Mouse (Mus musculus) liver, embryonic 14.5 days (tissue): ENCODE data around the gene Dnaic1.

ENCODE experiments used
- CTCF ChIP-seq: IDR thresholded peaks from 2 replicates; pipeline ENCODE4 v1.5.1; 2016; ENCODE audit warnings: antibody characterized with exemption, low read depth, control low read depth
- EP300 ChIP-seq: IDR thresholded peaks from 2 replicates; pipeline ENCODE4 v1.6.1; 2016; ENCODE audit warnings: antibody characterized with exemption, low read depth

DNA sequence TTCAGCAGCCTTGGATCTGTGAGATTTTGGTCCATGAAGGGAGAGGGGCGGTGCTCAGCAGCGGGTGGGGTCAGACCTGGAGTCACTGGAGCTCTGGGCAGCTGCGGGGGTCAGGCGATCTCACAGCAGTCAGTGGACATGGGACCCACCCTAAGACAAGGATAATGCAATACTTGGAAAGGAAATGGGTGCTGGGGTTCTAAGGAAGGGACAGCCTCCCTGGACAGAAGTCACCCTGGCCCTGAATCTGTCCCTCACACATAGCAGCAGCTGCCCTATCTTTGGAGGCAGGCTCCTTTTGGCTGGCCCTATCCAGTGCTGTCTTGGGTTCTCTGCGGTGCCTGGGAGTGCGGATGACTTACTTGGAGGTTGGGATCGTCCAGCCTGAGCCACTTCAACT is 45.7 kb upstream of the Dnaic1 start:
- TF ChIP-seq CTCF (no peak), EP300 (no peak)
